ENCODE assay signal across 8 mouse cellular contexts in genomic region chr15:85583024-85583423, GRCm38 (mm10). TPM values are rescaled to one million over a fixed set of nuclear protein-coding genes. Genes with fewer than 3 reads are reported as not detected.
DNase-seq lines count a peak whose midpoint lies in the region; ATAC-seq lines count a peak whose summit lies in the region.

No protein-coding gene starts in this region.

- intact Hi-C loops in left cerebral cortex, postnatal 4 days (cut with DNase I) = loop anchor here (2.0 to 5.0 kb wide), 4 partner anchors 121 to 316 kb away; no protein-coding TSS in a partner anchor

- H3K27ac ChIP-seq in midbrain, embryonic 16.5 days (ENCODE audit: low read length) = no peak overlapping the region
- no peak overlapping the region for H3K27ac ChIP-seq in stomach, embryonic 15.5 days

- ATAC-seq in CD4-positive, CD25-positive, alpha-beta regulatory T cell, adult 4 months = no peak
- ATAC-seq in midbrain, embryonic 16.5 days = peak; percentile 85
- ATAC-seq in stomach, embryonic 15.5 days (ENCODE audit: insufficient read depth, low FRiP score, low read depth) = 0 out of 2 replicates have a peak, but pooled peaks have one; percentile 59

- peaks cover 30% of the 10 kb centered on the region for H3K4me1 ChIP-seq in midbrain, embryonic 16.5 days (ENCODE audit: control insufficient read depth, insufficient read depth, low read length)
- H3K4me1 ChIP-seq in stomach, embryonic 15.5 days = peaks cover 23% of the 10 kb centered on the region

- 2% methylated on average over 8 of the region's 8 CpGs for WGBS in midbrain, embryonic 16.5 days
- 2% methylated on average over 8 of the region's 8 CpGs for WGBS in stomach, embryonic 15.5 days

- H3K4me3 ChIP-seq in midbrain, embryonic 16.5 days (ENCODE audit: low read depth, low read length) = no peak overlapping the region
- no peak overlapping the region for H3K4me3 ChIP-seq in stomach, embryonic 15.5 days (replicated peaks)

- H3K4me2 ChIP-seq in midbrain, embryonic 16.5 days (ENCODE audit: low read length) = peak overlapping the region; percentile 99; the same call in 1 of the 2 replicates
- H3K4me2 ChIP-seq in stomach, embryonic 15.5 days = no peak overlapping the region

- H3K27me3 ChIP-seq in midbrain, embryonic 16.5 days (ENCODE audit: control insufficient read depth, insufficient read depth, low read depth, low read length) = peaks cover 39% of the 10 kb centered on the region
- H3K27me3 ChIP-seq in stomach, embryonic 15.5 days (replicated peaks) = peaks cover 66% of the 10 kb centered on the region

- H3K9ac ChIP-seq in midbrain, embryonic 16.5 days (ENCODE audit: low read depth, low read length) = no peak overlapping the region
- no peak overlapping the region for H3K9ac ChIP-seq in stomach, embryonic 15.5 days

- no peaks in the 10 kb centered on the region for H3K36me3 ChIP-seq in midbrain, embryonic 16.5 days (ENCODE audit: control insufficient read depth, insufficient read depth, low read length)
- no peaks in the 10 kb centered on the region for H3K36me3 ChIP-seq in stomach, embryonic 15.5 days

- peak; percentile 66 for DNase-seq in CD4-positive, CD25-positive, alpha-beta regulatory T cell, adult 2 months (ENCODE audit: low read depth, low spot score)
- peak; percentile 89 for DNase-seq in embryo, embryonic 11 days
- peak; percentile 61 for DNase-seq in gastrocnemius, postnatal 25 days
- peak; percentile 74 for DNase-seq in kidney, adult 11 months
- peak; percentile 91 for DNase-seq in left cerebral cortex, postnatal 4 days

- no peaks in the 10 kb centered on the region for H3K9me3 ChIP-seq in midbrain, embryonic 16.5 days (replicated peaks; ENCODE audit: control insufficient read depth, low read length, poor library complexity, severe bottlenecking)
- no peaks in the 10 kb centered on the region for H3K9me3 ChIP-seq in stomach, embryonic 15.5 days

RNA-seq across cellular contexts. Expression of gene Wnt7b, which starts 0.8 kb away (rescaled TPM):
- not detected for polyA plus RNA-seq in CD4-positive, CD25-positive, alpha-beta regulatory T cell, adult 4 months (2017; shearing (Covaris generic))
- total RNA-seq in gastrocnemius, postnatal 25 days (2021) = not detected
- total RNA-seq in left cerebral cortex, postnatal 4 days (2021) = 10 to 100 TPM; 65.6 to 67.5 TPM
- 22.6 and 25.3 TPM in 2 replicates for polyA plus RNA-seq in midbrain, embryonic 16.5 days (2015; fragmentation: Nextera tagmentation; extraction: Ambion mirVana)
- 3.7 and 3.8 TPM in 2 replicates for polyA plus RNA-seq in stomach, embryonic 15.5 days (2015; fragmentation: Nextera tagmentation; extraction: Ambion mirVana)
